Mouse (Mus musculus) midbrain, embryonic 16.5 days (tissue): ENCODE results near the gene Nomo1. TPM values are rescaled to one million over a fixed set of nuclear protein-coding genes. Genes with fewer than 3 reads are reported as not detected.

ENCODE experiments used
- ATAC-seq: fragments of 200-750 bp; cut with Nextera tagmentation; 2 replicates; pipeline ENCODE4 v1.8.0; 2017; ENCODE audit warnings: moderate TSS enrichment
- H3K27ac ChIP-seq: fragments of 300-500 bp; sonication (generic); 2 replicates; pipeline ENCODE4 v1.5.1; 2014; ENCODE audit warnings: mild to moderate bottlenecking, low read length, mixed read lengths
- H3K27me3 ChIP-seq: fragments of 300-500 bp; sonication (generic); 2 replicates; pipeline ENCODE4 v1.6.1; 2014; ENCODE audit warnings: low read depth, low read length, mixed read lengths; ENCODE audit not compliant: control insufficient read depth, insufficient read depth
- H3K36me3 ChIP-seq: fragments of 300-500 bp; sonication (generic); 2 replicates; pipeline ENCODE4 v1.6.1; 2014; ENCODE audit warnings: mild to moderate bottlenecking, low read length, moderate library complexity, mixed read lengths; ENCODE audit not compliant: control insufficient read depth, insufficient read depth
- H3K4me1 ChIP-seq: fragments of 300-500 bp; sonication (generic); 2 replicates; pipeline ENCODE4 v1.6.1; 2014; ENCODE audit warnings: mild to moderate bottlenecking, low read length, mixed read lengths; ENCODE audit not compliant: control insufficient read depth, insufficient read depth
- H3K4me2 ChIP-seq: fragments of 300-500 bp; sonication (generic); 2 replicates; pipeline ENCODE4 v1.6.1; 2014; ENCODE audit warnings: mild to moderate bottlenecking, low read length, mixed read lengths
- H3K4me3 ChIP-seq: fragments of 300-500 bp; sonication (generic); 2 replicates; pipeline ENCODE4 v1.5.1; 2014; ENCODE audit warnings: low read depth, mild to moderate bottlenecking, low read length, moderate library complexity, mixed read lengths
- H3K9ac ChIP-seq: fragments of 300-500 bp; sonication (generic); 2 replicates; pipeline ENCODE4 v1.6.1; 2014; ENCODE audit warnings: low read depth, low read length, mixed read lengths
- H3K9me3 ChIP-seq: fragments of 300-500 bp; sonication (generic); replicated peaks from 2 replicates; pipeline ENCODE4 v1.6.1; 2014; ENCODE audit warnings: mild to moderate bottlenecking, low read length, mixed read lengths; ENCODE audit not compliant: control insufficient read depth, poor library complexity, severe bottlenecking
- WGBS: fragments of 180-500 bp; shearing (Covaris S2); extraction: QIAGEN DNeasy Blood & Tissue Kit; methylation state at CpG from one replicate; pipeline ENCODE4 v1.1.7; 2014; 5-methylcytosine and 5-hydroxymethylcytosine counted together
- polyA plus RNA-seq: library from polyadenylated mRNA; unstranded; fragments of >200 nt; fragmentation: Nextera tagmentation; extraction: Ambion mirVana; gene quantifications from 2 replicates; pipeline ENCODE4 v1.2.1, GENCODE M21; 2015

The Nomo1 gene
- polyA plus RNA-seq, 1 experiment from 2014 or later, result 45.0 TPM

- Histone ChIP-seq H3K4me2 (no peak overlapping the region), H3K4me1 (no peaks in the 10 kb centered on the region), H3K36me3 (peaks cover 18% of the 10 kb centered on the region), H3K27me3 (no peaks in the 10 kb centered on the region), H3K9ac (no peak overlapping the region), H3K9me3 (peaks cover 5% of the 10 kb centered on the region; the same call in 1 of the 2 replicates), H3K4me3 (no peak overlapping the region), H3K27ac (no peak overlapping the region)
- no peak for ATAC-seq
- WGBS, result 90% methylated on average over 6 of the region's 6 CpGs
These were observed 52.9 kb downstream of the Nomo1 start for GRCm38 (mm10) chr7:46086378-46086777.

DNA sequence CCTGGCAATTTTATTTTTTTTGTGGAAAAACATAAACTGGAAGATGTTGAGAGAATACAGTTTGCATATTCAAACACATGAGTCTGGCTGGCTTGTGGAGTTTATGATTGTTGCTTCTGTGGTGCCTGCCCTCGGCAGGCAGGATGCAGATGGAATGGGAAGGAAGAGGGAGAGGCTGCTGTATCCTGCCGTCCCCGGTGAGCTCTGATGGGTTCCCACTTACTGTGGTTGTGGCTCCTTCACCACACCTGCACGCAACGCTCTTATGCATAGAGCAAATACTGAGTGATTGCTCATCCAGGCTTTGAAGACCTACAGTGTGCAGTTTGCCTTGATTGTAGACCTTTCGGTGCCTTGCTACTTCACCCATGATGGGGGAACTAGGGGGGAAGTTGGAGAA lies 54.7 kb downstream of the Nomo1 start:
- H3K27ac ChIP-seq, result no peak overlapping the region
- no peaks in the 10 kb centered on the region for H3K27me3 ChIP-seq
- H3K4me2 ChIP-seq, result no peak overlapping the region
- H3K4me3 ChIP-seq, result no peak overlapping the region
- WGBS, result 93% methylated on average over 6 of the region's 6 CpGs
- H3K9ac ChIP-seq, result no peak overlapping the region
- peaks cover 8% of the 10 kb centered on the region for H3K36me3 ChIP-seq
- no peak for ATAC-seq
- H3K4me1 ChIP-seq, result no peaks in the 10 kb centered on the region; the same call in 1 of the 2 replicates
- peaks cover 5% of the 10 kb centered on the region; the same call in 1 of the 2 replicates for H3K9me3 ChIP-seq

DNA sequence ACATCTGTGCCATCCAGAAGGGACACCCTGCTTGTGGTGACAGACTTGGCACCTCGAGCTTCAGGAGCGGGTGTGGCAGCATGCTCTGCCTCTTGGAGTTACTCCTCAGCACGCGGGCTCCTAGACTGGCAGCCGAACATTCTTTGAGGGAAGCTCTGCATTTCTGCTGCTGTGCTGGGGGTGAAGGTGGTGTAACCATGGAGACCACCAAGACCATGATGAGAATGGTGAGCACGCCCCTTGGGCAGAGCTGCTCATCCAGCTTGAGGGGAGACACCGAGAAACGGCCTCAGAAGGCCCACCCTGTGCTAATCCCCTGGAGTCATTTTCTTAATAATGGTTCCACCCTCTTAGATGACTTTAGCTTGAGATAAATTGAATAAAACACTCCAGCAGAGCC lies 59.3 kb downstream of the Nomo1 start:
- H3K9ac ChIP-seq, result no peak overlapping the region
- no peaks in the 10 kb centered on the region for H3K36me3 ChIP-seq
- H3K9me3 ChIP-seq, result peaks cover 5% of the 10 kb centered on the region; the same call in 1 of the 2 replicates
- no peak overlapping the region for H3K4me3 ChIP-seq
- no peak overlapping the region for H3K27ac ChIP-seq
- no peak for ATAC-seq
- H3K4me2 ChIP-seq, result no peak overlapping the region
- peaks cover 11% of the 10 kb centered on the region for H3K27me3 ChIP-seq
- peaks cover 3% of the 10 kb centered on the region for H3K4me1 ChIP-seq
- WGBS, result 7% methylated on average over 8 of the region's 8 CpGs

DNA sequence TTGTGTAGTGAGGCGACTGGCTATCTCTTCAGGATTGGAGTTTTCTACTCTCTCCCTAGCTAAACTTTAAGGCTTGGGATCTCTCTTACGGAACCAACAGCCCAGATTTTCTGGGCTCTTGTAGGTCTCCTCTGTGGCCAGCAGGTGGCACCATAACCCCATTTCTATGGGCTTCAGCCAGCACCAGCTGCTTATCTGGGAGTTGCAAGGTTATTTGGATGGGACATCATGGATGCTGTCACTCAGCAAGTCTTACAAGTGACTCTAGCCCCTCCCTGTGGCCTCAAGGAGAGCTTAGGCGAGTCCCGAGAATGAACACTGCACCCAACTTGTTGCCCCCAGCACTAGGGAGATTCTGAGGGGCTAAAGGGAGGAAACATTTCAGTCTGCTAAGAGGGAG lies 62.6 kb downstream of the Nomo1 start:
- H3K4me2 ChIP-seq, result no peak overlapping the region
- H3K27ac ChIP-seq, result no peak overlapping the region
- no peaks in the 10 kb centered on the region for H3K36me3 ChIP-seq
- ATAC-seq, result peak; percentile 41; the same call in 1 of the 2 replicates
- H3K27me3 ChIP-seq, result peaks cover 11% of the 10 kb centered on the region
- 3% methylated on average over 4 of the region's 4 CpGs for WGBS
- no peaks in the 10 kb centered on the region for H3K9me3 ChIP-seq
- no peak overlapping the region for H3K4me3 ChIP-seq
- H3K9ac ChIP-seq, result no peak overlapping the region
- peaks cover 10% of the 10 kb centered on the region for H3K4me1 ChIP-seq

GRCm38 (mm10) chr7:46097319-46097783 lies 63.9 kb downstream of the Nomo1 start:
- Histone ChIP-seq H3K27me3 (peaks cover 11% of the 10 kb centered on the region), H3K4me3 (no peak overlapping the region), H3K4me2 (peak overlapping the region; percentile 24; the same call in 1 of the 2 replicates), H3K36me3 (no peaks in the 10 kb centered on the region), H3K27ac (no peak overlapping the region), H3K9ac (no peak overlapping the region), H3K9me3 (no peaks in the 10 kb centered on the region), H3K4me1 (peaks cover 10% of the 10 kb centered on the region)
- ATAC-seq, result no peak
- WGBS, result 72% methylated on average over 4 of the region's 4 CpGs

- ATAC-seq, result no peak
- Histone ChIP-seq H3K9me3 (no peaks in the 10 kb centered on the region), H3K9ac (no peak overlapping the region), H3K4me3 (no peak overlapping the region), H3K27ac (no peak overlapping the region), H3K4me2 (peak overlapping the region; percentile 24; the same call in 1 of the 2 replicates), H3K36me3 (no peaks in the 10 kb centered on the region), H3K27me3 (peaks cover 11% of the 10 kb centered on the region), H3K4me1 (peaks cover 10% of the 10 kb centered on the region)
- 88% methylated on average over 19 of the region's 19 CpGs for WGBS
These were observed 64.9 kb downstream of the Nomo1 start for GRCm38 (mm10) chr7:46098221-46098918.

DNA sequence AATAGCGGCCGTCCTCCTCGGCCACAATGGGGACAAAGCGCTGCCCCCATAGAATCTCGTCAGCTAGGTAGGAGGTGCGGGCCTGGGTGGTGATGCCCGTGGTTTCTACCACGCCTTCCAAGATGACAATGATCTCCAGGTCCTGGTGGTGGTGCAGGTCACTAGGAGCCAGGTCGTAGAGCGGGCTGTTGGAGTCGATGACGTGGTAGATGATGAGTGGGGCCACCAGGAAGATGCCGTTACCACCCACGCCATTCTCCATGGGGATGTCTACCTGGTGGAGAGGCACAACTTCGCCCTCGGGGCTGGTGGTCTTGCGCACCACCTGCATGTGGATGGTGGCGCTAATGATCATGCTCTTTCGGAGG lies 65.4 kb downstream of the Nomo1 start:
- peaks cover 11% of the 10 kb centered on the region for H3K27me3 ChIP-seq
- H3K4me3 ChIP-seq, result no peak overlapping the region
- H3K36me3 ChIP-seq, result no peaks in the 10 kb centered on the region
- no peak for ATAC-seq
- no peak overlapping the region for H3K9ac ChIP-seq
- WGBS, result 95% methylated on average over 19 of the region's 19 CpGs
- peaks cover 10% of the 10 kb centered on the region for H3K4me1 ChIP-seq
- H3K4me2 ChIP-seq, result no peak overlapping the region
- no peaks in the 10 kb centered on the region for H3K9me3 ChIP-seq
- no peak overlapping the region for H3K27ac ChIP-seq

GRCm38 (mm10) chr7:46099682-46100081 lies 66.2 kb downstream of the Nomo1 start:
- Histone ChIP-seq H3K36me3 (no peaks in the 10 kb centered on the region), H3K27ac (no peak overlapping the region), H3K27me3 (peaks cover 11% of the 10 kb centered on the region), H3K4me3 (peak overlapping the region; percentile 73), H3K4me2 (peak overlapping the region; percentile 69), H3K9ac (peak overlapping the region; percentile 86), H3K4me1 (peaks cover 10% of the 10 kb centered on the region), H3K9me3 (no peaks in the 10 kb centered on the region)
- no peak for ATAC-seq
- 85% methylated on average over 13 of the region's 13 CpGs for WGBS

- Histone ChIP-seq H3K4me1 (peaks cover 10% of the 10 kb centered on the region), H3K36me3 (no peaks in the 10 kb centered on the region), H3K9me3 (no peaks in the 10 kb centered on the region), H3K27ac (peak within 1 kb of the TSS; percentile 45), H3K4me2 (peak within 1 kb of the TSS; percentile 69), H3K4me3 (peak within 1 kb of the TSS; percentile 73), H3K9ac (peak within 1 kb of the TSS; percentile 86), H3K27me3 (peaks cover 3% of the 10 kb centered on the region; the same call in 1 of the 2 replicates)
- 1% methylated on average over 19 of the region's 34 CpGs for WGBS
- peak; percentile 79 for ATAC-seq
These were observed 67.1 kb downstream of the Nomo1 start, which contains the start of gene Kcnj11 for GRCm38 (mm10) chr7:46100563-46100962. Gene Kcnj11 (minus strand): TSS chr7:46100764.
